Mouse (Mus musculus): Measurements from ENCODE around the gene St6galnac3. TPM values are rescaled to one million over a fixed set of nuclear protein-coding genes. Genes with fewer than 3 reads are reported as not detected.
A peak's percentile ranks its signal among the peaks of the same experiment; 100 is the strongest.

The St6galnac3 gene
- polyA plus RNA-seq, 1 experiment: 16.7 TPM

DNA sequence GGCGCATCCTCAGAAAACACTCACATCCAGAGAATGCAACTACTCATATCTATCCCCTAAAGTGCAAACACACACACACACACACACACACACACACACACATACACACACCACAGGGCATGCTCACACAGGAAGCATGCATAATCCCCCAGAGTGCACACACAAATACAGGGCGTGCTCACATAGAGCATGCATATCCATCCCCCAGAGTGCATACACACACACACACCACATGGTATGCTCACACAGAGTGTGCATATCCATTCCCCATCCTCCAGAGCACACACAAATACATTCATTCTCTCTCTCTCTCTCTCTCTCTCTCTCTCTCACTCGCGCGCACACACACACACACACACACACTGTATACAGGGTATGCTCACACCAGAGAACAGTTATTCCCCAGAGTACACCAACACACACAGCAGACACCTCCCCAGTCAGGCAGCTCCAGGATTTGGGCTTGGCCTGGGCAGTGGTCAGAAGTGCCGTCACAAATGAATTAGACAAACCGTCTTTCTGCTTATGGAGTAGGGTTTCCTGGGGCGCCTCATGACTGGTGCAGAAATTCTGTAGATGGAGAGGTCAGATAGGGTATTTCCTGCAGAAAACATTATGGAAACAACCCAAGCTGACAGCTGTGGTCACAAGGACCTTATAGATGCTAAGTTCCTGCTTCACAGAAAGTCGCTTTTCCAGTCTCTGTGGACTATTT lies 5.6 kb downstream of the St6galnac3 start:
- no peak for TF ChIP-seq POLR2A (IDR thresholded peaks at IDR 0.05; ENCODE audit: extremely low read depth, insufficient read depth, low read length)
- no peak for TF ChIP-seq CTCF (IDR thresholded peaks at IDR 0.05; ENCODE audit: extremely low read depth, insufficient read depth, low read length)
- Histone ChIP-seq H3K4me3 (ENCODE audit: insufficient read depth, low read length) (no peak overlapping the region), H3K4me1 (ENCODE audit: control insufficient read depth, insufficient read depth, low read length) (peaks cover 3% of the 10 kb centered on the region), H3K27ac (ENCODE audit: insufficient read depth, low read length) (no peak overlapping the region)

GRCm38 (mm10) chr3:153718724-153719123 lies 6.2 kb downstream of the St6galnac3 start:
- no peak overlapping the region for H3K4me3 ChIP-seq (ENCODE audit: insufficient read depth, low read length)
- no peak overlapping the region for H3K27ac ChIP-seq (ENCODE audit: insufficient read depth, low read length)
- TF ChIP-seq CTCF (IDR thresholded peaks at IDR 0.05; ENCODE audit: extremely low read depth, insufficient read depth, low read length) (no peak), POLR2A (IDR thresholded peaks at IDR 0.05; ENCODE audit: extremely low read depth, insufficient read depth, low read length) (no peak)
- H3K4me1 ChIP-seq (ENCODE audit: control insufficient read depth, insufficient read depth, low read length): no peaks in the 10 kb centered on the region; the same call in 1 of the 2 replicates

- Histone ChIP-seq H3K27ac (ENCODE audit: insufficient read depth, low read length) (no peak overlapping the region), H3K4me1 (ENCODE audit: control insufficient read depth, insufficient read depth, low read length) (no peaks in the 10 kb centered on the region; the same call in 1 of the 2 replicates), H3K4me3 (ENCODE audit: insufficient read depth, low read length) (no peak overlapping the region)
- no peak for TF ChIP-seq CTCF (IDR thresholded peaks at IDR 0.05; ENCODE audit: extremely low read depth, insufficient read depth, low read length)
- TF ChIP-seq POLR2A (IDR thresholded peaks at IDR 0.05; ENCODE audit: extremely low read depth, insufficient read depth, low read length): no peak
These were observed 7.2 kb downstream of the St6galnac3 start for GRCm38 (mm10) chr3:153717742-153718141.

- Histone ChIP-seq H3K27ac (ENCODE audit: insufficient read depth, low read length) (no peak overlapping the region), H3K4me3 (ENCODE audit: insufficient read depth, low read length) (no peak overlapping the region), H3K4me1 (ENCODE audit: control insufficient read depth, insufficient read depth, low read length) (no peaks in the 10 kb centered on the region; the same call in 1 of the 2 replicates)
- TF ChIP-seq POLR2A (IDR thresholded peaks at IDR 0.05; ENCODE audit: extremely low read depth, insufficient read depth, low read length) (no peak), CTCF (IDR thresholded peaks at IDR 0.05; ENCODE audit: extremely low read depth, insufficient read depth, low read length) (no peak)
These were observed 9.3 kb downstream of the St6galnac3 start for GRCm38 (mm10) chr3:153715646-153716045.

- Histone ChIP-seq H3K4me1 (ENCODE audit: control insufficient read depth, insufficient read depth, low read length) (no peaks in the 10 kb centered on the region), H3K27ac (ENCODE audit: insufficient read depth, low read length) (no peak overlapping the region), H3K4me3 (ENCODE audit: insufficient read depth, low read length) (no peak overlapping the region)
- no peak for TF ChIP-seq CTCF (IDR thresholded peaks at IDR 0.05; ENCODE audit: extremely low read depth, insufficient read depth, low read length)
- no peak for TF ChIP-seq POLR2A (IDR thresholded peaks at IDR 0.05; ENCODE audit: extremely low read depth, insufficient read depth, low read length)
These were observed 14.4 kb downstream of the St6galnac3 start for GRCm38 (mm10) chr3:153710545-153710944.

DNA sequence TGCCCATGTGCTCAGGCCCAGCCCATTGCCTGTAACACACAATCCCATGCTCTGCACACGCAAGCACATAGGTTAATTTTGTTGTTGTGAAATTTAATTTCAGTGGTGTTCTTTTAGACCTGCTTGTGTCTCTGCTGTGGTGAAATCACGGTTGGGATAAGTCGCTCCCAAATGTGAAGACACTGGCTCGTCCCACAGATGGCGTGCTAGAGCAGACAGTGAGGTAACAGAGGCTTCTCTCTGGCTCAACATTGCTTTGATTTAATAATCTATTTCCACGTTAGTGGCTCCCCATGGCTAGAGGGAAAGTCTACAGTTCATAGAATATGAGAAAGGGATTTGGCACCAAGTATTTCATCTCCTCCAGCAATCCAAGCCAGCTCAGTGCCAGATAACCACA lies 17.3 kb downstream of the St6galnac3 start:
- no peak overlapping the region for H3K27ac ChIP-seq (ENCODE audit: insufficient read depth, low read length)
- no peak for TF ChIP-seq POLR2A (IDR thresholded peaks at IDR 0.05; ENCODE audit: extremely low read depth, insufficient read depth, low read length)
- 0 out of 2 replicates have a peak, but pooled peaks have one; percentile 38 for TF ChIP-seq CTCF (IDR thresholded peaks at IDR 0.05; ENCODE audit: extremely low read depth, insufficient read depth, low read length)
- H3K4me3 ChIP-seq (ENCODE audit: insufficient read depth, low read length): no peak overlapping the region
- H3K4me1 ChIP-seq (ENCODE audit: control insufficient read depth, insufficient read depth, low read length): no peaks in the 10 kb centered on the region

DNA sequence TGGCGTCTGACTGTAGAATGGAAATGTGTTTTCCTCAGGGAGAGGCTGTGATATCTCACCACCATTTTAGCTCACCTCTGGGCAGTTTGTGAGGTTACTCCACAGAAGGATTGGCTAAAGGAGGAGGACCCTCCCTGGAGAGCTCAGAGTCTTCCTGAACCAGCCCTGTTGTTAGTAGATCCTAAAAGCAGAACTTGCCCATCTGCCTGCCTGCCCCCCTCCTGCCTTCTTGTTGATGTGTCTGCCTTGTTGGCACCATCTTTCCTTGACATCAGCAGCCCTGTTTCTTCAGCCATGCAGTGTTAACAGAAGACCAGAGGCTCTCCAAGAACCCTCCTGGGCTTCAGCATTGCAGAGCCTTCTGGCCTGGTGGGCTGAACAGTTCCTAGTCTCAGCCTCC lies 18.1 kb downstream of the St6galnac3 start:
- H3K27ac ChIP-seq (ENCODE audit: insufficient read depth, low read length): no peak overlapping the region
- no peaks in the 10 kb centered on the region for H3K4me1 ChIP-seq (ENCODE audit: control insufficient read depth, insufficient read depth, low read length)
- H3K4me3 ChIP-seq (ENCODE audit: insufficient read depth, low read length): no peak overlapping the region
- TF ChIP-seq POLR2A (IDR thresholded peaks at IDR 0.05; ENCODE audit: extremely low read depth, insufficient read depth, low read length) (no peak), CTCF (IDR thresholded peaks at IDR 0.05; ENCODE audit: extremely low read depth, insufficient read depth, low read length) (no peak)

- Histone ChIP-seq H3K4me1 (ENCODE audit: control insufficient read depth, insufficient read depth, low read length) (no peaks in the 10 kb centered on the region), H3K27ac (ENCODE audit: insufficient read depth, low read length) (no peak overlapping the region), H3K4me3 (ENCODE audit: insufficient read depth, low read length) (no peak overlapping the region)
- TF ChIP-seq CTCF (IDR thresholded peaks at IDR 0.05; ENCODE audit: extremely low read depth, insufficient read depth, low read length): no peak
- TF ChIP-seq POLR2A (IDR thresholded peaks at IDR 0.05; ENCODE audit: extremely low read depth, insufficient read depth, low read length): no peak
These were observed 22.9 kb downstream of the St6galnac3 start for GRCm38 (mm10) chr3:153701752-153702740.

- H3K4me3 ChIP-seq (ENCODE audit: insufficient read depth, low read length): no peak overlapping the region
- TF ChIP-seq CTCF (IDR thresholded peaks at IDR 0.05; ENCODE audit: extremely low read depth, insufficient read depth, low read length) (no peak), POLR2A (IDR thresholded peaks at IDR 0.05; ENCODE audit: extremely low read depth, insufficient read depth, low read length) (no peak)
- no peak overlapping the region for H3K27ac ChIP-seq (ENCODE audit: insufficient read depth, low read length)
- no peaks in the 10 kb centered on the region for H3K4me1 ChIP-seq (ENCODE audit: control insufficient read depth, insufficient read depth, low read length)
These were observed 23.8 kb downstream of the St6galnac3 start for GRCm38 (mm10) chr3:153701172-153701571.
